Mouse (Mus musculus) midbrain, postnatal 0 days (tissue): ENCODE data around the gene Eml1. TPM values are rescaled to one million over a fixed set of nuclear protein-coding genes. Genes with fewer than 3 reads are reported as not detected.

Experiments
- ATAC-seq: fragments of 200-750 bp; cut with Nextera tagmentation; 2 replicates; pipeline ENCODE4 v1.8.0; 2017; ENCODE audit warnings: moderate number of reproducible peaks, mild to moderate bottlenecking, moderate TSS enrichment, moderate library complexity; ENCODE audit not compliant: low FRiP score
- DNase-seq: peaks from one replicate; pipeline ENCODE4 v3.0.0-alpha.2; 2015; ENCODE audit warnings: low spot score
- H3K27ac ChIP-seq: fragments of 300-500 bp; sonication (generic); 2 replicates; pipeline ENCODE4 v1.5.1; 2014; ENCODE audit warnings: low read depth, mild to moderate bottlenecking, low read length, mixed read lengths
- H3K27me3 ChIP-seq: fragments of 300-500 bp; sonication (generic); 2 replicates; pipeline ENCODE4 v1.6.1; 2014; ENCODE audit warnings: low read length, control low read depth, mixed read lengths; ENCODE audit not compliant: insufficient read depth
- H3K36me3 ChIP-seq: fragments of 300-500 bp; sonication (generic); 2 replicates; pipeline ENCODE4 v1.6.1; 2014; ENCODE audit warnings: low read length, control low read depth, mixed read lengths; ENCODE audit not compliant: insufficient read depth
- H3K4me1 ChIP-seq: fragments of 300-500 bp; sonication (generic); 2 replicates; pipeline ENCODE4 v1.6.1; 2014; ENCODE audit warnings: mild to moderate bottlenecking, control low read depth, antibody characterized with exemption, low read length, mixed read lengths; ENCODE audit not compliant: insufficient read depth
- H3K4me2 ChIP-seq: fragments of 300-500 bp; sonication (generic); 2 replicates; pipeline ENCODE4 v1.6.1; 2014; ENCODE audit warnings: low read depth, mild to moderate bottlenecking, low read length, mixed read lengths; ENCODE audit not compliant: poor library complexity, severe bottlenecking
- H3K4me3 ChIP-seq: fragments of 300-500 bp; sonication (generic); 2 replicates; pipeline ENCODE4 v1.5.1; 2014; ENCODE audit warnings: low read depth, mild to moderate bottlenecking, low read length, moderate library complexity
- H3K9ac ChIP-seq: fragments of 300-500 bp; sonication (generic); replicated peaks from 2 replicates; pipeline ENCODE4 v1.6.1; 2014; ENCODE audit warnings: mild to moderate bottlenecking, low read length, moderate library complexity, mixed read lengths; ENCODE audit not compliant: poor library complexity, severe bottlenecking
- H3K9me3 ChIP-seq: fragments of 300-500 bp; sonication (generic); 2 replicates; pipeline ENCODE4 v1.6.1; 2016; ENCODE audit warnings: low read length, control low read depth
- CTCF ChIP-seq: IDR thresholded peaks from 2 replicates; pipeline ENCODE4 v1.5.1; 2016; ENCODE audit warnings: antibody characterized with exemption, mild to moderate bottlenecking
- WGBS: fragments of 180-500 bp; shearing (Covaris S2); extraction: QIAGEN DNeasy Blood & Tissue Kit; methylation state at CpG from one replicate; pipeline ENCODE4 v1.1.7; 2014; 5-methylcytosine and 5-hydroxymethylcytosine counted together
- polyA plus RNA-seq: library from polyadenylated mRNA; unstranded; fragments of >200 nt; fragmentation: Nextera tagmentation; extraction: Ambion mirVana; gene quantifications from 2 replicates; pipeline ENCODE4 v1.2.1, GENCODE M21; 2015
- total RNA-seq: library from RNA; depleted of rRNA; stranded (reverse); fragments of >200 nt; gene quantifications from 2 replicates; pipeline ENCODE4 v1.2.3, GENCODE M21; 2014

Gene Eml1
- total and polyA plus RNA-seq, 2 experiments from 2014 or later: 34.0 to 52.0 TPM

DNA sequence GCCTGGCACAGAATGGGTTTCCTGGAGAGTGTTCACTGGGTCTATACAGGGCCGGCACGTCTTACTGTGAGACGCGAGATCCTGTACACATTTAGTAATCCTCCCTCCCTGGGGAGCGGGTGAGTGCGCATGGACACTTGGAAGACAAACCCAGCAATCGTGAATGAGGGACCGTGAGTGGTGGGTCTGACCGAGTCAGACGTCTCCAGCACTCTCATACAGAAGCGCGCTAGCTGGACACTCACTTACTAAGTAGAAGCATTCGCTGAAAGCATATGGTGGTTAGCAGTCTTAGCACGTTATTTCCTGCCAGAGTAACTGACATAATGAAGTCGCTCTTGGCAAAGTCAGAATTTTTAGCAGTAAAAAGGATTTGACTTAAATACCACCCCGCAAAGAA, 62.3 kb downstream of the Eml1 start:
- 0 out of 2 replicates have a peak, but pooled peaks have one; percentile 64 for ATAC-seq
- peak; percentile 69 for DNase-seq
- H3K36me3 ChIP-seq: no peaks in the 10 kb centered on the region
- 43% methylated on average over 16 of the region's 16 CpGs for WGBS
- H3K4me1 ChIP-seq: peaks cover 8% of the 10 kb centered on the region
- no peaks in the 10 kb centered on the region for H3K27me3 ChIP-seq
- H3K4me2 ChIP-seq: peak overlapping the region; percentile 16; the same call in 1 of the 2 replicates
- no peak for TF ChIP-seq CTCF
- no peaks in the 10 kb centered on the region for H3K9me3 ChIP-seq
- H3K27ac ChIP-seq: peak overlapping the region; percentile 3; the same call in 1 of the 2 replicates
- H3K4me3 ChIP-seq: no peak overlapping the region
- H3K9ac ChIP-seq: no peak overlapping the region

- no peak overlapping the region for H3K4me3 ChIP-seq
- no peak overlapping the region for H3K27ac ChIP-seq
- 51% methylated on average over 10 of the region's 10 CpGs for WGBS
- TF ChIP-seq CTCF: no peak
- ATAC-seq: no peak
- no peak for DNase-seq
- no peak overlapping the region for H3K9ac ChIP-seq
- no peaks in the 10 kb centered on the region for H3K36me3 ChIP-seq
- H3K27me3 ChIP-seq: no peaks in the 10 kb centered on the region
- H3K9me3 ChIP-seq: no peaks in the 10 kb centered on the region
- no peak overlapping the region for H3K4me2 ChIP-seq
- H3K4me1 ChIP-seq: peaks cover 8% of the 10 kb centered on the region
These were observed 62.7 kb downstream of the Eml1 start for GRCm38 (mm10) chr12:108433498-108433897.

- no peak overlapping the region for H3K9ac ChIP-seq
- TF ChIP-seq CTCF: no peak
- no peak overlapping the region for H3K27ac ChIP-seq
- no peaks in the 10 kb centered on the region for H3K9me3 ChIP-seq
- H3K4me1 ChIP-seq: peaks cover 8% of the 10 kb centered on the region
- 40% methylated on average over 12 of the region's 12 CpGs for WGBS
- H3K4me2 ChIP-seq: no peak overlapping the region
- no peaks in the 10 kb centered on the region for H3K36me3 ChIP-seq
- DNase-seq (no peak), ATAC-seq (no peak)
- no peak overlapping the region for H3K4me3 ChIP-seq
- no peaks in the 10 kb centered on the region for H3K27me3 ChIP-seq
These were observed 64.8 kb downstream of the Eml1 start for GRCm38 (mm10) chr12:108435444-108436015.

DNA sequence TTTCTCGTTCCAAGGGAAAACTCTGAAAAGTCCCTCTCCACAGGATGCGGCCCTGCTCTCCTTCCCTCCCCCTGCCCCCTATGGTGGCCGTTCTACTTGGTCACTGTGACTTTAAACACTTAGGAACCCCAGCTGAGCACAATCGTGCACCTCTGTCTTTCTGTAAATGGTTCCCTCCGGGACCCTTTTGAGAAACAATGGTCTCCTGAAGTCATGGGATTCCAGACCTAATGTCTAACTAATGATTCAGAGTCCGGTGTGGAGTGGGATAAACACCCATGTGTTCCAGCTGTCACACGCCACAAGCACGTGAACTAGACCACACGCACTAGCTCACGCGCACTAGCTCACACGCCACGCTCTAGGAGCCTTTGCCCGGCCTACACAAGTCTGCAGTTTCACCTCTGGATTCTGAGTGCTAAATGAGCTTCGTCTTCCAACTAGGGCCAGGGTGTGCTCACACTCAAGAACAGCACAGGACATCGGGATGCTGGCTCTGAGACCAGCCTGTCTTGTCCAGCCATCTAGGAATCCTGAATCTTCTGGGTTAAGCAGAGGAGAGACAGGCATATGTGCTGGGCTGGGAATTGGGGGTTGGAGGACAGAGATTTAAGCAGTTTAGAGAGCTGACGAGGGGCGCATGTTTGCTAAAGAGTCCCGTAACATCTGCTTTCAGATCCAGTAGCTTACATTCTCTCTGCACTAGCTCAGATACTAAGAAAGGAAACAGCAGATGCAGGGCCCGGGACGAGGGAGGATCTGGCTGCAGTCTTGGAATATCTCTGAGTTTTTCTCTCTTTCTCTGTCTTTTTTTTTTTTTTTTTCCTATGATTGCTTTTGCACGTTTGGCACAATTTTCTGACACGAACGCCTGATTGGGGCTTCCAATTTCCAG, 65.5 kb downstream of the Eml1 start:
- no peak overlapping the region for H3K9ac ChIP-seq
- no peaks in the 10 kb centered on the region for H3K36me3 ChIP-seq
- ATAC-seq: no peak
- DNase-seq: no peak
- no peaks in the 10 kb centered on the region for H3K27me3 ChIP-seq
- no peaks in the 10 kb centered on the region for H3K9me3 ChIP-seq
- peak overlapping the region; percentile 26 for H3K27ac ChIP-seq
- 60% methylated on average over 24 of the region's 24 CpGs for WGBS
- no peak overlapping the region for H3K4me2 ChIP-seq
- no peak for TF ChIP-seq CTCF
- no peak overlapping the region for H3K4me3 ChIP-seq
- H3K4me1 ChIP-seq: peaks cover 8% of the 10 kb centered on the region

DNA sequence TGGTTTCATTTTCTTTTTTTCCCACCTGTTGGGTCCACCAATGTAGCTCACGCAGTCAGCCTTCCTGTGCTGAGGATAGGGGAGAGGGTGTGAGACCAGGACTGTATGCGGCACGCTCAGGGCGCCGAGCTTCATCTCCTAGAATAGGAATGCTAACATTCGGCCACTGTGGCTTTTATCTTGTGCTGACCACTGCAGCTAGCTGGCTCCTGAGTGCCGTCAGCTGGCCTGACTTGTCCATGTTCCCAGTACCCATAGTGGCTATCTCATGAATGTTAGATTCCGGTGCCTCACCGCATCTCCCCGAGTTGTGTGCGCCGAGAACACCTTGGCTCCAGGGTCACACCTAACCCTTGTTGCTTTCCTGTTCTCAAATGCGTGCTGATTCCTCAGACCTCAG, 66.7 kb downstream of the Eml1 start:
- ATAC-seq (no peak), DNase-seq (no peak)
- Histone ChIP-seq H3K27me3 (no peaks in the 10 kb centered on the region), H3K27ac (0 out of 2 replicates have a peak overlapping the region, but pooled peaks have one; percentile 26), H3K4me1 (peaks cover 8% of the 10 kb centered on the region), H3K9ac (no peak overlapping the region), H3K36me3 (no peaks in the 10 kb centered on the region), H3K4me3 (no peak overlapping the region), H3K4me2 (no peak overlapping the region), H3K9me3 (no peaks in the 10 kb centered on the region)
- WGBS: 90% methylated on average over 13 of the region's 13 CpGs
- no peak for TF ChIP-seq CTCF

DNA sequence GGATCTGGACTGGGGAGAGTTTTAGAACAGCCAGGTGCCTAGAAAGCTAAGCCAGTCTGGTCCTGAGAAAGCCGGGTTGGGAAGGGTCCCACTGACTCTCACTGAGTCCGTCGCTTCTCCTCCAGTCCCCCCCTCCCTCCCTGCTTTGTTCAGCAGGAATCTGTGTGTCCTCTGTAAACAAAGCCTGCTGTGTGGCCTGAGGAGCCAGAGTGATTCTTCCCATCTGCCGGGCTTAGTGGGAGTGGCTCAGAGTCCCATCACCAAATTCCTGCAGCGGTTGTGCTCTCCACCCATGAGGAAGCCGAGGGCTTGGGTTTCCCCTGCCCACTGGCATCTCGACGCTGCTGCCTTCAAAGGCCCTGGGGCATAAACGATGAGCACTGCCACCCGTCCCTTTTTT, 72.5 kb downstream of the Eml1 start:
- Histone ChIP-seq H3K4me1 (peaks cover 3% of the 10 kb centered on the region; the same call in 1 of the 2 replicates), H3K4me3 (no peak overlapping the region), H3K4me2 (no peak overlapping the region), H3K9ac (no peak overlapping the region), H3K36me3 (no peaks in the 10 kb centered on the region), H3K27me3 (no peaks in the 10 kb centered on the region), H3K9me3 (no peaks in the 10 kb centered on the region), H3K27ac (no peak overlapping the region)
- WGBS: 12% methylated on average over 10 of the region's 10 CpGs
- no peak for TF ChIP-seq CTCF
- DNase-seq (peak; percentile 22), ATAC-seq (no peak)
